ENCODE assay signal across 7 mouse cellular contexts in the genomic region with DNA sequence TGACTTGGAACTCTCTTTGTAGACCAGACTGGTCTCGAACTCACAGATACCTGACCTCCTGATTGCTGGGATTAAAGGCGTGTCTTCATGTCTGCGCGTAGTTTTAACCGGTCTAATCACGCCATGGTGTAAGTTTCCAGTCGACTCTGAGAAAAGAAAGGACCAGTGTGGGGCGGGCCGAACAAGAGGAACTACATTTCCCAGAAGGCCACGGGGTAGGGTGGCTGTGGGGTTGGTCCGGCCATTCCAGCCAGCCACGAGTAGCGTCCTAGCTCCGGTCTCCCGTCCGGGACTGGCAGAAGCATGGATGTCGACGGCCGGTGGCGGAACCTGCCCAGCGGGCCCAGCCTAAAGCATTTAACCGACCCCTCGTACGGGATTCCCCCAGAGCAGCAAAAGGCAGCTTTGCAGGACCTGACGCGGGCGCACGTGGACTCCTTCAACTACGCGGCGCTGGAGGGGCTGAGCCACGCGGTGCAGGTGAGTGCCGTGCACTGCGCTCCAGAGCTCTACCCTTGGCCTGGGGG. TPM values are rescaled to one million over a fixed set of nuclear protein-coding genes. Genes with fewer than 3 reads are reported as not detected.
DNase-seq lines count a peak whose midpoint lies in the region; ATAC-seq lines count a peak whose summit lies in the region.

A gene (plus strand): TSS at position 212 of the 527 bp plus-strand sequence.

- H3K36me3 ChIP-seq in intestine, embryonic 16.5 days (ENCODE audit: control insufficient read depth, insufficient read depth, low read length) = peaks cover 5% of the 10 kb centered on the region
- peaks cover 6% of the 10 kb centered on the region; the same call in 1 of the 2 replicates for H3K36me3 ChIP-seq in midbrain, embryonic 11.5 days (ENCODE audit: control insufficient read depth, insufficient read depth, low read length)

- H3K4me1 ChIP-seq in intestine, embryonic 16.5 days (ENCODE audit: control insufficient read depth, insufficient read depth, low read length) = 0 out of 2 replicates have a peak, but pooled peaks cover 3% of the 10 kb centered on the region
- H3K4me1 ChIP-seq in midbrain, embryonic 11.5 days (ENCODE audit: control insufficient read depth, insufficient read depth, low read length) = peaks cover 3% of the 10 kb centered on the region; the same call in 1 of the 2 replicates

- H3K4me2 ChIP-seq in intestine, embryonic 16.5 days (ENCODE audit: low read depth, low read length) = peak within 1 kb of the TSS; percentile 75
- peak within 1 kb of the TSS; percentile 71 for H3K4me2 ChIP-seq in midbrain, embryonic 11.5 days

- WGBS in intestine, embryonic 16.5 days = under 1% methylated on average over 35 of the region's 35 CpGs
- under 1% methylated on average over 35 of the region's 35 CpGs for WGBS in midbrain, embryonic 11.5 days

- peak within 1 kb of the TSS; percentile 83 for H3K9ac ChIP-seq in intestine, embryonic 16.5 days (ENCODE audit: low read depth, low read length)
- H3K9ac ChIP-seq in midbrain, embryonic 11.5 days (ENCODE audit: low read length) = peak within 1 kb of the TSS; percentile 75

- no peaks in the 10 kb centered on the region for H3K9me3 ChIP-seq in intestine, embryonic 16.5 days (ENCODE audit: control insufficient read depth, low read length)
- H3K9me3 ChIP-seq in midbrain, embryonic 11.5 days (ENCODE audit: control insufficient read depth, low read length) = no peaks in the 10 kb centered on the region

- intact Hi-C loops in left cerebral cortex, postnatal 36 days (cut with DNase I) = loop anchor here (1.0 kb wide), 1 partner anchor 28 kb away; a partner anchor contains a TSS

- peak within 1 kb of the TSS; percentile 84 for H3K4me3 ChIP-seq in intestine, embryonic 16.5 days (ENCODE audit: low read length)
- peak within 1 kb of the TSS; percentile 65 for H3K4me3 ChIP-seq in midbrain, embryonic 11.5 days (ENCODE audit: low read depth, low read length)

- ATAC-seq in intestine, embryonic 16.5 days = peak; percentile 100
- peak; percentile 99 for ATAC-seq in midbrain, embryonic 11.5 days (ENCODE audit: low FRiP score)

- peak; percentile 93 for DNase-seq in adrenal gland, adult 8-10 months
- DNase-seq in embryo, embryonic 9.5 days (ENCODE audit: extremely low spot score) = peak; percentile 93
- peak; percentile 70 to 88 for DNase-seq in gastrocnemius, postnatal 4 days (ENCODE audit: low spot score in 2 of 2)
- peak; percentile 89 to 93 for DNase-seq in left cerebral cortex, postnatal 36 days (ENCODE audit: low spot score in 2 of 2)
- peak; percentile 98 for DNase-seq in midbrain, embryonic 11.5 days (ENCODE audit: low spot score, missing footprints)
- DNase-seq in skeletal muscle tissue, adult 2 months (ENCODE audit: low read depth, low spot score) = peak; percentile 88

- H3K27ac ChIP-seq in intestine, embryonic 16.5 days (ENCODE audit: low read length) = peak within 1 kb of the TSS; percentile 30; the same call in 1 of the 2 replicates
- no peak within 1 kb of the TSS for H3K27ac ChIP-seq in midbrain, embryonic 11.5 days (ENCODE audit: low read depth, low read length)

- no peaks in the 10 kb centered on the region for H3K27me3 ChIP-seq in intestine, embryonic 16.5 days (replicated peaks; ENCODE audit: control insufficient read depth, insufficient read depth, low read length)
- no peaks in the 10 kb centered on the region for H3K27me3 ChIP-seq in midbrain, embryonic 11.5 days (ENCODE audit: control insufficient read depth, insufficient read depth, low read length)

RNA-seq across cellular contexts. Expression of the gene that starts here (rescaled TPM):
- total RNA-seq in adrenal gland, adult 8-10 months (2022) = 10 to 100 TPM; 17.6 to 23.3 (median 20.6) TPM
- total RNA-seq in gastrocnemius, postnatal 4 days (2021) = 10 to 100 TPM; 16.4 to 17.8 TPM
- 19.6 and 21.8 TPM in 2 replicates for polyA plus RNA-seq in intestine, embryonic 16.5 days (2015; fragmentation: Nextera tagmentation; extraction: Ambion mirVana)
- 10 to 100 TPM; 19.8 to 25.9 TPM for total RNA-seq in left cerebral cortex, postnatal 36 days (2021)
- 16.0 and 18.4 TPM in 2 replicates for polyA plus RNA-seq in midbrain, embryonic 11.5 days (2014; fragmentation: Nextera tagmentation; extraction: Ambion mirVana)
